Mouse (Mus musculus) heart, postnatal 10 days (tissue): ENCODE measurements around the gene Tmem94. TPM values are rescaled to one million over a fixed set of nuclear protein-coding genes. Genes with fewer than 3 reads are reported as not detected.

Experiments used
- DNase-seq, 2 experiments: peaks; one replicate each; pipeline ENCODE4 v3.0.0; 2021
- intact Hi-C: fragments of 180-260 bp; cut with DNase I; formaldehyde crosslinking; loops from one replicate; pipeline ENCODE4 v1.15.1; 2025
- total RNA-seq, 2 experiments: library from RNA; stranded (reverse); gene quantifications; 2 replicates each; pipeline ENCODE4 v1.2.3; 2021

Gene Tmem94
- total RNA-seq, 2 experiments from 2014 or later, result 106 to 116 TPM

GRCm38 (mm10) chr11:115826487-115826886, 61.3 kb downstream of the Tmem94 start:
- DNase-seq, result no peak
- intact Hi-C loops, result no loop called here

DNA sequence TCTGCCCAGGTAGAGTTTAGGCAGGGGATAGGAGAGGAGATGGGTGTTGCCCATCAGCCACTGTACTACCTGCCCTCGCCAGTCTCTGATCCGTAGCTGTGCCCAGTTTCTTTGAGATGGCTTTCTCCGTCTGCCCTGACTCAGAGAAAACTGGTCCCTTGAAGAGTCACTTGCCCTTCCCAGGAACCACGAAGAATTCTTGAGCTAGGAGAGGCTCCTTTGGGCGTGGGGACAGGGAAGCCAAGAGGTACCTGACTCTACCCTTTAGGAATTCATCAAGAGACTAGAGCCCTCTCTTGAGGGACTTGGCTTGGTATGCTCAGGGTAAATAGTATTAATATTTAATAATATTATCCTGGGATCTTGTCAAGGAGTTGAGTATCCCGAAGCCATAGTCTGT, 62.4 kb downstream of the Tmem94 start:
- DNase-seq, result no peak
- intact Hi-C loops, result no loop called here

GRCm38 (mm10) chr11:115829036-115829435, 63.8 kb downstream of the Tmem94 start:
- no peak for DNase-seq
- intact Hi-C loops, result no loop called here

DNA sequence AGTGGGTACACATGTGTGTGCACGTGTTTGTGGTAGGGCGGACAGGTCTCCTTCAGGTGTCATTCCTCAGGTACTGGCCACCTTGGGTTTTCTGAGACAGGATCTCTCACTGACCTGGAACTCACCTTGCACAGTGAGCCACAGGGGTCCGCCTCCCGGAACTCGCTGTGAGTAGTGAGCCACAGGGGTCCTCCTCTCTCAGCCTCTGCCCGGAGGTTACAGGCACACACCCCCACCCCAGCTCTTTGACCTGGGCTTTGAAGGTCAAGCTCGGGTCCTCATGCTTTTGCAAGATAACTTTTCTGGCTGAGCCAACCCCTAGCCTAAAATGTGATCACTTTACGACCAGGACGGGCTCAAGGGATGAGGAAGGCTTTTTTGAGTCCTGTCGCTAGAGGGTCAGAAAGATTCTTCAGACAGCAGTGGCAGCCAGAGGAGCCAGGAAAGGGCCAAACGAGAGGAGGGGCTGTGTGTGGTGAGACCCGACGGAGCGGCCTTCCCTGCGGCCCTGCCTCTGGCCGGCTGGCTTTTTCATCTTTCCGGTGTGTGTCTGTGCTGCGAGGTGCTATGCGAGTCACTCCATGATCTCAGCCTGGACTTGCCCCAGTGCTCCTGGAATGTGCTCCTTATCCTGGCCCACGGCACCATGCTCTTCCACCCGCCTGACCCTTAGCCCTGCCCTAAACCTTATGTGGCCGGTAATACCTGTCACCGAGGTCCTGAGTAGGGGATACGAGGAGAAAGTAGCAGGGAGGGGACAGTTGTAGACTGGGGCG, 65.5 kb downstream of the Tmem94 start:
- DNase-seq, result no peak
- intact Hi-C loops, result loop anchor here (10.0 kb wide), 1 partner anchor 346 kb away; no protein-coding TSS in a partner anchor

DNA sequence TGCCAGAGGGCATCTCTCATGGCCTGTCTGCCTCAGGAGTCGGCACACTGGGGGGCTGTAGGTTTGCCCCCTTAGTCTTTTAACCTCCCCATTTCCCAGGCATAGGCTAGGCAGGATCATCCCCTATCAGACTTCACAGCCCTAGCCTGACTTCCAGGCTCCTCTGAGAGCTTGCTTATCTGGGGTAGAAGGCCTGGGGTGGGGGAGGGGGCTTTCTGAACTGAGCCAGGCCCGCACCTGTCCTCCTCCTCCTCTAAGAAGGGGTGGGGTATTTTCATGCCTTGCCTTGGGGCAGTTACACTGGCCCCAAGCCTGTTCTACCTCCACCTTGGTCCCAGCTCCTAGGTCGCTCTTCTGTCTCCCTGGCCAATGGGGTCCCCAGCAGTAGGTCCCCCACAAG, 66.3 kb downstream of the Tmem94 start:
- intact Hi-C loops, result loop anchor here (10.0 kb wide), 1 partner anchor 347 kb away; no protein-coding TSS in a partner anchor
- DNase-seq, result no peak

DNA sequence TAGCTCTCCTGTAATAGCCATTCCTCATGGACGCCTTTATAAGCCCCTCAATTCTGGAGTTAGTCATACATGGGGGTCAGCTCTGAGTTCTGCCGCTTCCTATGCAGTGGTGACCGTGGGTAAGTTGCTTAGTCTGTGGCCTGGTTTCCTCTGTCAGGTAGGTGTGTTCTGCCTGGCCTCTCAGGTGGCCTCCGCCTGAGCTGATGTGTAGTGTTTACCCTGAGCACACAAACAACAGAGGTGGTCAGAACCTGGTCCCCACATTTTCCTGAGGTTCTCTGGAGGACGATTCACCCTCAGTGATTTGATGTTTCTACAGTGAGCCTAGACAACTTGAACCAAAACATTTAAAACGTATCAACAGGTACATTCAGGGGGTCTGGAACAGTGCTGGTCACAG, 66.8 kb downstream of the Tmem94 start:
- DNase-seq, result no peak
- intact Hi-C loops, result loop anchor here (10.0 kb wide), 1 partner anchor 347 kb away; no protein-coding TSS in a partner anchor

DNA sequence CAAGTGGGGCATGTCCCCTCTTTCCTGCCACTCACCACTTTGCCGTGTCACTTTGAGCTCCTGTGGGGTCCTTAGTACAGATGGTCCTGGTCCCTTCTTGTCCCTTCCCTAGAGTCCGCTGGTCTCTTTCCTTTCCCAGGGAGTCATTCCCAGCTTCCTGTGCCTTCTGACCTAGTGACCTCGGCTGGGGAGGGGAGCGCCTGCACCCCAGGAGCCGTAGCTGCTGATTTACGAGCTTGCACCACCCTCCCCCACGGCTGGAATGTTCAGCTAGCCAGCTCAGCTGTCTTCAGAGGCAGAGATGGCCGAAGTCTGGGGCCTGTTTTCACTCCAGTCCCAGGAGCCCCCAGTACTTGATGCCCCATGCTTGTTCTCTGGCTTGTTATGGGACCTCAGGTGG, 67.3 kb downstream of the Tmem94 start:
- peak; percentile 58 to 63 for DNase-seq
- intact Hi-C loops, result loop anchor here (10.0 kb wide), 1 partner anchor 348 kb away; no protein-coding TSS in a partner anchor

GRCm38 (mm10) chr11:115833021-115833513, 67.8 kb downstream of the Tmem94 start:
- intact Hi-C loops, result loop anchor here (10.0 kb wide), 1 partner anchor 348 kb away; no protein-coding TSS in a partner anchor
- DNase-seq, result peak; percentile 29 to 50

GRCm38 (mm10) chr11:115834033-115834432, 68.8 kb downstream of the Tmem94 start:
- intact Hi-C loops, result loop anchor here (10.0 kb wide), 1 partner anchor 349 kb away; no protein-coding TSS in a partner anchor
- DNase-seq, result no peak

- intact Hi-C loops, result loop anchor here (10.0 kb wide), 1 partner anchor 352 kb away; no protein-coding TSS in a partner anchor
- peak in 1 of 2 experiments; percentile 36 for DNase-seq
Measured at GRCm38 (mm10) chr11:115836656-115837395, 71.6 kb downstream of the Tmem94 start.

DNA sequence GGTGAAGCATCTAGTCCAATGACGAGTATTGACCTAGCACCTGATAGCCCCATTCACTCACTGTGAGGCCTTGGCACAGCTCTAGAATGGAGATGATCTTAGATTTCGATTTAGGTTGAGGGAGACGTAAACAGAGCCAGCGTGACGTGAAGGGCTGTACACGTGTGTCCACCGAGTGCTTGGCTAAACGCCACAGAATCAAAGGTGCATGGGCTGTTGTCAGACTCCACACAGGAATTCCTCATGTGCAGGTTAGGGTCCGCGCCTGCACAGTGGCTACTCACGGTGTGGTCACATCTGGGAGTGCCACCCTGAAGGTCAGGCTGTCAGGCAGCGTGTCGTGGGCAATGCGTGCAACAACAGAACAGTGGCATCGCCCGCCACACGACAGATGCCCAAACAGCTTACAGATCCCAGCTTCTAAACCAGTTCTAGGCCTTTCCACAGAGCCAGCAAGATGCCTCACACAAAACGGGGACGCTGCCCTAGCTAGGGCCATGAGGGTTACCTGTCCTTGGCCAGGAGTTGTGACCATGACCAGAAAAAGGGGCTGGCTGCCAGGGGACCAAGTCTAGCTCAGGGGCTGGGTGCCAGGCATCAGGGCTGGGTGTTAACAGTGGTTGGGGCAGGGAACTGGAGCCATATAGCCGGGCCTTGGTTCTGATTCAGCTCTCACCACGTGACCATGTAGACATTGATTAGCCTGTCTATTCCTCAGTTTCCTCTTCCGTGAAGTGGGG, 72.5 kb downstream of the Tmem94 start:
- no peak for DNase-seq
- intact Hi-C loops, result loop anchor here (10.0 kb wide), 1 partner anchor 353 kb away; no protein-coding TSS in a partner anchor

- intact Hi-C loops, result loop anchor here (10.0 kb wide), 1 partner anchor 354 kb away; no protein-coding TSS in a partner anchor
- peak; percentile 51 to 62 for DNase-seq
Measured at GRCm38 (mm10) chr11:115838895-115839311, 73.7 kb downstream of the Tmem94 start.

GRCm38 (mm10) chr11:115839732-115840131, 74.5 kb downstream of the Tmem94 start:
- peak in 1 of 2 experiments; percentile 20 for DNase-seq
- intact Hi-C loops, result loop anchor here (2.0 to 10.0 kb wide), 2 partner anchors 19 to 355 kb away; partner anchors contain the start of gene Myo15b

DNA sequence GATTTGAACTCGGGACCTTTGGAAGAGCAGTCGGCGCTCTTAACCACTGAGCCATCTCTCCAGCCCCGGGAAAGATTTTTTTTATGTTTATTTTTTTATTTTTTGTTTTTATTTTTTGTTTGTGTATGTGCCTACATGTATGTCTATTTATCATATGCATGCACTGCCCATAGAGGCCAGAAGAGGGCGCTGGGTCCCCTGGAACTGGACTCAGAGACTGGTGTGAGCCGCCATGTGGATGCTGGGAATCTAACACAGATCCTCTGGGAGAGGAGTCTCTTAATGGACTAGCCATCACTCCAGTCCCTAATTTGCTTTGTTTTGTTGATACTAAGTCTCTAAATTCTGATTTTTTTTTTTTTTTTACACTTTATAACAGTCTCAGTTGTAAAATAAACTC, 75.8 kb downstream of the Tmem94 start:
- intact Hi-C loops, result loop anchor here (2.0 kb wide), 1 partner anchor 18 kb away; the partner anchor contains the start of gene Myo15b
- no peak for DNase-seq

DNA sequence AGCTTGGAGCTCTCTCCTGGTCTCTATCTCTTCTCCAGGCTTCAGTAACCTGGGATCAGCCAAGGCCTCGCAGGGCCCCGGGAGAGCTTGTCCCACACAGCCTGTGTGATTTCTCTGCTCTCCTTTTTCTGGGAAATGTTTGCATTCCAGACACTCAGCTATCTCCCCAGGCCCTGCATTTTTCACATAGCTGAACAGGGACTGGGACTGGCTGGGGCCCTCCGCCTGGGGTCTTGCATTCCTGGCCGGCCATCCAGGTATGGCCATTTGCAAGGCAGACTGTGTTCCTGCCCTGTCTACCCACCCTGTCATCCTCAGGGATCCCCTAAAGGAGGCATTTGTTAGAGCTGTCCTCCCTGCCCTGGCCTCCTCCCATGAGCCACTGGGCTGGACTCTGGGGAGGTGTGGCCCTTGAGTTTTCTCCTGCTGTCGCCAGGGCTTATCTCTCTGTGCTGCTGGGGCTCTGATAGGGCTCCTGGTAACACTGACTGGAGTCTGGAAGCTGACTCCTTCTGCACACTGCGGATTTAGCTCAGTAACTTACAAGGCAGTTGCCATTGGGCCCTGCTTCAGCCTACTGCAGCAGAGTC, 76.8 kb downstream of the Tmem94 start:
- peak; percentile 77 to 83 for DNase-seq
- intact Hi-C loops, result loop anchor here (2.0 kb wide), 1 partner anchor 17 kb away; the partner anchor contains the start of gene Myo15b

GRCm38 (mm10) chr11:115843141-115843890, 78.1 kb downstream of the Tmem94 start:
- no peak for DNase-seq
- intact Hi-C loops, result no loop called here

- intact Hi-C loops, result no loop called here
- DNase-seq, result no peak
Measured at GRCm38 (mm10) chr11:115843891-115844239, 78.6 kb downstream of the Tmem94 start.

DNA sequence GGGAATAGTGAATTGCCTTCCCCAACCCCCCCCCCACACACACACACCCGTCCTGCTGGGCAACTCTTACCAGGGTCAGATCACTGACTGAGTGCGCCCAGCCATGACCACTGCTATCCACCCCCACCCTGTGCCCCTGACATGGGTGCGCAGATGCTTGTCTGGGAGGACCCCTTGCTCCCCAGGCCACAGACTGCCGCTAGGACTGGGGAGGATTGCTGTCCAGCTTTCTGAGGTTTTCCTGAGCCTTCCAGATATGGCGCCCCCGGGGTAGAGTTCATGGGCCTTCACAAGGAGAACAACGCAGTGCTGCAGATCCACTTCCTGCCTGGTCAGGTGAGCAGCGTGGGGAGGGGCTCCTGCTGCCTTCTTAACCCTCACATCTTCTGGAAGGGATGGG, 79.0 kb downstream of the Tmem94 start:
- no peak for DNase-seq
- intact Hi-C loops, result no loop called here

DNA sequence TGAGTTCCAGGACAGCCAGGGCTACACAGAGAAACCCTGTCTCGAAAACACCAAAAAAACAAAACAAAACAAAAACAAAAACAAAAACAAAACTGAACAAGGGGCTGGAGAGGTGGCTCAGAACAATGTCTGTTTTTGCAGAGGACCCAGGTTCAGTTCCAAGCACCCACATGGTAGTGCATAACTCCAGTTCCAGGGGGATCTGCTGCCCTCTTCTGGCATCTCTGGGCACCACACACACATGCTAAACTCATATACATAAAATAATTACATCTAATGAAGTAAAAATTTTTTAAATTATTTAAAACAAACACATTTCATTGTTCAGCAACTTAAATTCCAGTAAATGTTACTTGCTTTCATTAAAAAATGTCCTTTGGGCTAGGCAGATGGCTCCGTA, 80.6 kb downstream of the Tmem94 start:
- DNase-seq, result no peak
- intact Hi-C loops, result no loop called here
